Mouse (Mus musculus) heart, embryonic 11.5 days (tissue): ENCODE measurements around the gene Tollip. TPM values are rescaled to one million over a fixed set of nuclear protein-coding genes. Genes with fewer than 3 reads are reported as not detected.

Experiments
- ATAC-seq: fragments of 200-750 bp; cut with Nextera tagmentation; replicated peaks from 2 replicates; pipeline ENCODE4 v1.8.0; 2017; ENCODE audit warnings: moderate library complexity; ENCODE audit not compliant: insufficient number of reproducible peaks, low FRiP score, low TSS enrichment
- H3K27ac ChIP-seq: fragments of 300-500 bp; sonication (generic); 2 replicates; pipeline ENCODE4 v1.5.1; 2014; ENCODE audit warnings: mild to moderate bottlenecking, low read depth, low read length
- H3K27me3 ChIP-seq: fragments of 300-500 bp; sonication (generic); 2 replicates; pipeline ENCODE4 v1.6.1; 2014; ENCODE audit warnings: mild to moderate bottlenecking, low read length, mixed read lengths; ENCODE audit not compliant: control insufficient read depth, insufficient read depth
- H3K36me3 ChIP-seq: fragments of 300-500 bp; sonication (generic); 2 replicates; pipeline ENCODE4 v1.6.1; 2014; ENCODE audit warnings: mild to moderate bottlenecking, low read length, moderate library complexity, mixed read lengths; ENCODE audit not compliant: control insufficient read depth, insufficient read depth
- H3K4me1 ChIP-seq: fragments of 300-500 bp; sonication (generic); 2 replicates; pipeline ENCODE4 v1.6.1; 2014; ENCODE audit warnings: low read length; ENCODE audit not compliant: control insufficient read depth, insufficient read depth
- H3K4me2 ChIP-seq: fragments of 300-500 bp; sonication (generic); 2 replicates; pipeline ENCODE4 v1.6.1; 2014; ENCODE audit warnings: mild to moderate bottlenecking, moderate library complexity
- H3K4me3 ChIP-seq: fragments of 300-500 bp; sonication (generic); 2 replicates; pipeline ENCODE4 v1.5.1; 2014; ENCODE audit warnings: low read depth, low read length
- H3K9ac ChIP-seq: fragments of 300-500 bp; sonication (generic); 2 replicates; pipeline ENCODE4 v1.6.1; 2014; ENCODE audit warnings: mild to moderate bottlenecking, low read depth, low read length, moderate library complexity
- H3K9me3 ChIP-seq: fragments of 300-500 bp; sonication (generic); replicated peaks from 2 replicates; pipeline ENCODE4 v1.6.1; 2016; ENCODE audit warnings: low read length; ENCODE audit not compliant: control insufficient read depth
- WGBS: fragments of 180-500 bp; shearing (Covaris S2); extraction: QIAGEN DNeasy Blood & Tissue Kit; methylation state at CpG from one replicate; pipeline ENCODE4 v1.1.7; 2014; ENCODE audit not compliant: insufficient replicate concordance; 5-methylcytosine and 5-hydroxymethylcytosine counted together
- polyA plus RNA-seq: library from polyadenylated mRNA; unstranded; fragments of >200 nt; fragmentation: Nextera tagmentation; extraction: Ambion mirVana; gene quantifications from 2 replicates; pipeline ENCODE4 v1.2.1, GENCODE M21; 2014

Gene Tollip
- polyA plus RNA-seq, 1 experiment from 2014 or later: 36.2 TPM

- no peak overlapping the region for H3K4me2 ChIP-seq
- no peak overlapping the region for H3K9ac ChIP-seq
- H3K4me3 ChIP-seq: no peak overlapping the region
- H3K9me3 ChIP-seq: no peaks in the 10 kb centered on the region
- no peak for ATAC-seq
- H3K36me3 ChIP-seq: no peaks in the 10 kb centered on the region
- H3K27me3 ChIP-seq: no peaks in the 10 kb centered on the region
- no peaks in the 10 kb centered on the region for H3K4me1 ChIP-seq
- H3K27ac ChIP-seq: no peak overlapping the region
- WGBS: 74% methylated on average over 4 of the region's 4 CpGs
Measured at GRCm38 (mm10) chr7:141861046-141861445, 57.3 kb downstream of the Tollip start.

GRCm38 (mm10) chr7:141840354-141840753 is 78.0 kb downstream of the Tollip start:
- H3K9me3 ChIP-seq: no peaks in the 10 kb centered on the region
- no peak overlapping the region for H3K4me3 ChIP-seq
- H3K36me3 ChIP-seq: no peaks in the 10 kb centered on the region
- no peak overlapping the region for H3K4me2 ChIP-seq
- WGBS: 76% methylated on average over 10 of the region's 10 CpGs
- H3K27ac ChIP-seq: no peak overlapping the region
- H3K27me3 ChIP-seq: peaks cover 3% of the 10 kb centered on the region
- no peak for ATAC-seq
- peaks cover 18% of the 10 kb centered on the region for H3K4me1 ChIP-seq
- H3K9ac ChIP-seq: no peak overlapping the region

- WGBS: 63% methylated on average over 5 of the region's 5 CpGs
- peaks cover 18% of the 10 kb centered on the region for H3K4me1 ChIP-seq
- no peak within 1 kb of the TSS for H3K9ac ChIP-seq
- no peaks in the 10 kb centered on the region for H3K9me3 ChIP-seq
- ATAC-seq: no peak
- no peaks in the 10 kb centered on the region for H3K36me3 ChIP-seq
- H3K27me3 ChIP-seq: peaks cover 3% of the 10 kb centered on the region; the same call in 1 of the 2 replicates
- no peak within 1 kb of the TSS for H3K27ac ChIP-seq
- no peak within 1 kb of the TSS for H3K4me3 ChIP-seq
- H3K4me2 ChIP-seq: no peak within 1 kb of the TSS
Measured at GRCm38 (mm10) chr7:141838779-141839178, 79.5 kb downstream of the Tollip start, which contains the start of gene Muc5b. Muc5b (plus strand) TSS chr7:141839070.

- Histone ChIP-seq H3K27ac (no peak overlapping the region), H3K4me1 (peaks cover 18% of the 10 kb centered on the region), H3K9ac (no peak overlapping the region), H3K36me3 (no peaks in the 10 kb centered on the region), H3K9me3 (no peaks in the 10 kb centered on the region), H3K4me2 (no peak overlapping the region), H3K4me3 (no peak overlapping the region), H3K27me3 (no peaks in the 10 kb centered on the region)
- WGBS: 38% methylated on average over 8 of the region's 8 CpGs
- no peak for ATAC-seq
Measured at GRCm38 (mm10) chr7:141836423-141836822, 81.9 kb downstream of the Tollip start.

- 72% methylated on average over 7 of the region's 7 CpGs for WGBS
Measured at GRCm38 (mm10) chr7:141835941-141836340, 82.4 kb downstream of the Tollip start.

More at GRCm38 (mm10) chr7:141835941-141836340, 82.4 kb downstream of the Tollip start:
- Histone ChIP-seq H3K27me3 (no peaks in the 10 kb centered on the region), H3K4me1 (peaks cover 15% of the 10 kb centered on the region), H3K9ac (no peak overlapping the region), H3K4me3 (no peak overlapping the region), H3K27ac (no peak overlapping the region), H3K9me3 (no peaks in the 10 kb centered on the region), H3K4me2 (no peak overlapping the region), H3K36me3 (no peaks in the 10 kb centered on the region)
- ATAC-seq: no peak

Other genes starting within 250 kb of the Tollip start
- gene Muc2, start 228.2 kb downstream of the Tollip start, polyA plus RNA-seq: 0.93 and 1.1 TPM in 2 replicates
- not detected in 2 replicates for gene Muc5ac, start 129.5 kb downstream of the Tollip start, polyA plus RNA-seq
- 0.04 and 0.07 TPM in 2 replicates for gene Muc5b, start 79.4 kb downstream of the Tollip start, polyA plus RNA-seq
- gene Brsk2, start 31.2 kb upstream of the Tollip start, polyA plus RNA-seq: 0.40 and 0.62 TPM in 2 replicates
- 48.3 and 50.3 TPM in 2 replicates for gene Mob2, start 142.6 kb upstream of the Tollip start, polyA plus RNA-seq
- 9.6 and 10.1 TPM in 2 replicates for gene Dusp8, start 177.3 kb upstream of the Tollip start, polyA plus RNA-seq
- gene Gm45618, start 202.2 kb upstream of the Tollip start, polyA plus RNA-seq: not detected in 2 replicates
- gene Gm39115, start 217.5 kb upstream of the Tollip start, polyA plus RNA-seq: not detected in 2 replicates
- gene Gm45337, start 226.1 kb upstream of the Tollip start, polyA plus RNA-seq: not detected in 2 replicates
- not detected in 2 replicates for gene Gm29735, start 238.6 kb upstream of the Tollip start, polyA plus RNA-seq
- not detected in 2 replicates for gene Gm4553, start 247.2 kb upstream of the Tollip start, polyA plus RNA-seq